Comparison of ENCODE assay signal across 8 mouse cellular contexts in the genomic region with DNA sequence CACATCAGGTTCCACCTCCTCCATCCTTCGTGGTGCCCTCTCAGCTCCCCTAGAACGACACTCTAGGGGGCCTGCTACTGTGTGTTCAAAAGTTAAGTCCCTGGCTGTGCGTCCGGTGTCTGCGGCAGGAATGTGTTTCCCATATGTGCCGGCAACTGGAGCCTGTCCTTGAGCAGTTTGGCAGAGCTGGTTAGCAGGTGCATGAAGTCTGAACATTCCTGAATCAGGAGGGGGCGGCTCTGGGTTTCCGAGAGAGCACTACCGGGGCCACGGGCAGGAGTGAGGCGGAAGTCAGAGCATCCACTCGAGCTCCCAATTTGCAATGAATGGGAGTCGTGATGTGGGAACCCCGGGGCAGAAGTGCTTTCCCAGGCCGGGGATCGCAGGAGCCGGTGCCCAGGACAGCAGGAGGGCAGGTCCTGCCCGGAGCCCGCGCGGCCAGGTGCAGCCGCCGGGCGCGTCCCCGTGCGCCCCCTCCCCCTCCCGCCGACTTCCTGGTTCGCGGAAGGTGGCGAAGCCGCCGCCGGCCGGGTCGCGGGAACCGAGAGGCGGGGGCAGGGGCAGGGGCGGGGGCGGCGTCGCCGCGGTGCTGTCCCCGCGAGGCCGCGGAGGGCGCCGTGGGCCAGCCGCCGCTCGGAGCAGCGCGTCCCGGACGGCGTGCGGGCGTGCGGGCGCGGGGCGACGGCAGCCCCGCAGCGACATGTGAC. TPM values are rescaled to one million over a fixed set of nuclear protein-coding genes. Genes with fewer than 3 reads are reported as not detected.
DNase-seq lines count a peak whose midpoint lies in the region; ATAC-seq and TF ChIP-seq lines count a peak whose summit lies in the region.

Gene Dennd1b, plus strand, starts transcription at position 275 of the 707 bp plus-strand sequence.

- peak within 1 kb of the TSS; percentile 88 for H3K4me3 ChIP-seq in E14TG2a.4 (replicated peaks; ENCODE audit: low read length)
- peak within 1 kb of the TSS; percentile 96 for H3K4me3 ChIP-seq in forebrain, embryonic 15.5 days
- peak within 1 kb of the TSS; percentile 80 for H3K4me3 ChIP-seq in liver, postnatal 0 days (ENCODE audit: low read depth, low read length)
- H3K4me3 ChIP-seq in neural tube, embryonic 13.5 days, result peak within 1 kb of the TSS; percentile 80

- H3K9ac ChIP-seq in forebrain, embryonic 15.5 days (replicated peaks), result peak within 1 kb of the TSS; percentile 90
- peak within 1 kb of the TSS; percentile 94 for H3K9ac ChIP-seq in liver, postnatal 0 days (replicated peaks)
- H3K9ac ChIP-seq in neural tube, embryonic 13.5 days, result peak within 1 kb of the TSS; percentile 88

- peak; percentile 70 for ATAC-seq in cerebellum, adult (ENCODE audit: insufficient number of reproducible peaks, low FRiP score, low TSS enrichment)
- peak; percentile 87 for ATAC-seq in forebrain, embryonic 15.5 days (replicated peaks)
- peak; percentile 81 for ATAC-seq in liver, postnatal 0 days
- ATAC-seq in neural tube, embryonic 13.5 days (ENCODE audit: low read depth), result peak; percentile 88

- WGBS in forebrain, embryonic 15.5 days, result under 1% methylated on average over 60 of the region's 69 CpGs
- WGBS in liver, postnatal 0 days (ENCODE audit: insufficient replicate concordance), result 2% methylated on average over 20 of the region's 69 CpGs
- WGBS in neural tube, embryonic 13.5 days, result under 1% methylated on average over 29 of the region's 69 CpGs

- H3K4me2 ChIP-seq in forebrain, embryonic 15.5 days (replicated peaks), result peak within 1 kb of the TSS; percentile 73
- peak within 1 kb of the TSS; percentile 63 for H3K4me2 ChIP-seq in liver, postnatal 0 days (ENCODE audit: low read depth, low read length)
- peak within 1 kb of the TSS; percentile 67 for H3K4me2 ChIP-seq in neural tube, embryonic 13.5 days

- no peak for TF ChIP-seq EP300 in liver, postnatal 0 days (IDR thresholded peaks at IDR 0.05; ENCODE audit: low read depth)

- no peaks in the 10 kb centered on the region for H3K27me3 ChIP-seq in E14TG2a.4 (ENCODE audit: insufficient read depth, low read length)
- no peaks in the 10 kb centered on the region for H3K27me3 ChIP-seq in forebrain, embryonic 15.5 days
- H3K27me3 ChIP-seq in liver, postnatal 0 days (ENCODE audit: insufficient read depth, low read length), result no peaks in the 10 kb centered on the region
- no peaks in the 10 kb centered on the region for H3K27me3 ChIP-seq in neural tube, embryonic 13.5 days

- DNase-seq in heart, postnatal 14 days, result peak; percentile 69 to 78
- DNase-seq in layer of hippocampus, adult 11-12 months (ENCODE audit: low spot score), result peak; percentile 65
- DNase-seq in liver, postnatal 0 days, result peak; percentile 83
- peak; percentile 42 for DNase-seq in telencephalon, adult 2 months (ENCODE audit: low read depth, low spot score)

- no peaks in the 10 kb centered on the region for H3K9me3 ChIP-seq in E14TG2a.4 (ENCODE audit: low read length)
- no peaks in the 10 kb centered on the region for H3K9me3 ChIP-seq in forebrain, embryonic 15.5 days
- H3K9me3 ChIP-seq in liver, postnatal 0 days (ENCODE audit: low read length), result no peaks in the 10 kb centered on the region
- H3K9me3 ChIP-seq in neural tube, embryonic 13.5 days, result no peaks in the 10 kb centered on the region

- H3K36me3 ChIP-seq in E14TG2a.4 (ENCODE audit: insufficient read depth, low read length), result peaks cover 19% of the 10 kb centered on the region
- H3K36me3 ChIP-seq in forebrain, embryonic 15.5 days, result 0 out of 2 replicates have a peak, but pooled peaks cover 2% of the 10 kb centered on the region
- H3K36me3 ChIP-seq in liver, postnatal 0 days (replicated peaks; ENCODE audit: insufficient read depth, low read length), result peaks cover 6% of the 10 kb centered on the region
- no peaks in the 10 kb centered on the region for H3K36me3 ChIP-seq in neural tube, embryonic 13.5 days

- H3K4me1 ChIP-seq in E14TG2a.4 (replicated peaks; ENCODE audit: low read depth, low read length), result peaks cover 17% of the 10 kb centered on the region
- H3K4me1 ChIP-seq in forebrain, embryonic 15.5 days, result peaks cover 8% of the 10 kb centered on the region
- H3K4me1 ChIP-seq in liver, postnatal 0 days (ENCODE audit: insufficient read depth), result peaks cover 18% of the 10 kb centered on the region
- peaks cover 6% of the 10 kb centered on the region for H3K4me1 ChIP-seq in neural tube, embryonic 13.5 days (replicated peaks)

- intact Hi-C loops in heart, postnatal 14 days (cut with DNase I), result loop anchor here (2.0 to 5.0 kb wide), 6 partner anchors 19 to 194 kb away; no protein-coding TSS in a partner anchor

- H3K27ac ChIP-seq in forebrain, embryonic 15.5 days (replicated peaks), result peak within 1 kb of the TSS; percentile 88
- H3K27ac ChIP-seq in liver, postnatal 0 days (ENCODE audit: low read depth), result peak within 1 kb of the TSS; percentile 98
- H3K27ac ChIP-seq in neural tube, embryonic 13.5 days (replicated peaks), result peak within 1 kb of the TSS; percentile 92

- no peak for TF ChIP-seq CTCF in E14TG2a.4 (conservative IDR thresholded peaks at IDR 0.05; ENCODE audit: low read length)
- no peak; the same call in 1 of the 2 replicates for TF ChIP-seq CTCF in liver, postnatal 0 days (IDR thresholded peaks at IDR 0.05; ENCODE audit: low read depth)

RNA-seq across cellular contexts. Expression of gene Dennd1b, which starts in this region (rescaled TPM):
- 8.3 and 9.4 TPM in 2 replicates for polyA plus RNA-seq in forebrain, embryonic 15.5 days (2015; fragmentation: Nextera tagmentation; extraction: Ambion mirVana)
- 10 to 100 TPM; 22.2 to 23.5 TPM for total RNA-seq in heart, postnatal 14 days (2021)
- 6.5 and 8.4 TPM in 2 replicates for polyA plus RNA-seq in liver, postnatal 0 days (2015; fragmentation: Nextera tagmentation; extraction: Ambion mirVana)
- polyA plus RNA-seq in neural tube, embryonic 13.5 days (2015; fragmentation: Nextera tagmentation; extraction: Ambion mirVana), result 8.0 and 9.6 TPM in 2 replicates

Comparison
In these comparisons a context has a peak if more than half of its experiments do, and no peak if none do; other contexts are left out.
1. Peak in every context shown above with its lines: DNase-seq, ATAC-seq, H3K4me3 ChIP-seq and H3K27ac ChIP-seq.